Mouse (Mus musculus) effector memory CD4-positive, alpha-beta T cell, adult 7 months (primary cell): ENCODE measurements around the gene Gm3629. TPM values are rescaled to one million over a fixed set of nuclear protein-coding genes. Genes with fewer than 3 reads are reported as not detected.

ENCODE experiments used
- polyA plus RNA-seq: library from polyadenylated mRNA; unstranded; fragments of 100-300 nt; shearing (Covaris generic); gene quantifications from one replicate; pipeline ENCODE4 v1.2.1, GENCODE M21; 2017

Gm3629 gene
- not detected for polyA plus RNA-seq

DNA sequence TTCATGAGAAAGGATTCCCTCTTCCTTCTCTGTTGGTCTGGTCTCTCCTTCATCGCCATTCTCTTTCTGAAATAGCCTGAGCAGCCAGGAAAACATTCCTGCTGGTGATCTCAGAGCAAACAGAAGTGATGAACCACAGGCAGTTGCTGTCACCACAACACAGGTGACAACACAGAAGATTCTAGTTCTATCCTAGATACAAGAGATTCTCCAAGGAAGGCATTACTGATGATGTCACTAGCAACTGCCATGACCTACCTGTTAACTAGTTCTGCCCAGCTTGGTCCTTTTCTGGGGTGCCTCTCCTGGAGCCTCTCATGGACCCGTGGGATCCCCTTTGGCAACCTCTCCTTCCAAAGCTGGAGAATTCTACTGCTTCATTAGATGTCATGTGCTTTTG, at the start of gene Gm3629:
Gene Gm3629, minus strand, starts transcription at position 101 of the 400 bp plus-strand sequence.

DNA sequence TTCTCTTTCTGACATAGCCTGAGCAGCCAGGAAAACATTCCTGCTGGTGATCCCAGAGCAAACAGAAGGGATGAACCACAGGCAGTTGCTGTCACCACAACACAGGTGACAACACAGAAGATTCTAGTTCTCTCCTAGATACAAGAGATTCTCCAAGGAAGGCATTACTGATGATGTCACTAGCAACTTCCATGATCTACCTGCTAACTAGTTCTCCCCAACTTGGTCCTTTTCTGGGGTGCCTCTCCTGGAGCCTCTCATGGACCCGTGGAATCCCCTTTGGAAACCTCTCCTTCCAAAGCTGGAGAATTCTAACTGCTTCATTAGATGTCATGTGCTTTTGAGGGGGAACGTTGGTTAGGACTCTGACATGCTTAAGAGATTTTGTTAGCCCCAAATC, 31.9 kb upstream of the Gm3629 start, which contains the start of gene Gm3460:
Gene Gm3460, minus strand, starts transcription at position 101 of the 400 bp plus-strand sequence.

DNA sequence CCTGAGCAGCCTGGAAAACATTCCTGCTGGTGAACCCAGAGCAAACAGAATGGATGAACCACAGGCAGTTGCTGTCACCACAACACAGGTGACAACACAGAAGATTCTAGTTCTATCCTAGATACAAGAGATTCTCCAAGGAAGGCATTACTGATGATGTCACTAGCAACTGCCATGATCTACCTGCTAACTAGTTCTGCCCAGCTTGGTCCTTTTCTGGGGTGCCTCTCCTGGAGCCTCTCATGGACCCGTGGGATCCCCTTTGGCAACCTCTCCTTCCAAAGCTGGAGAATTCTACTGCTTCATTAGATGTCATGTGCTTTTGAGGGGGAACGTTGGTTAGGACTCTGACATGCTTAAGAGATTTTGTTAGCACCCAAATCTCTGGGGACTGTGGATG, 53.2 kb downstream of the Gm3629 start, which contains the start of gene Gm8356:
Gene Gm8356, minus strand, starts transcription at position 101 of the 400 bp plus-strand sequence.

Other genes with a start within 250 kb of the Gm3629 start
- not detected for gene Gm3618, start 246.9 kb downstream of the Gm3629 start, polyA plus RNA-seq
- not detected for gene Gm16440, start 200.3 kb downstream of the Gm3629 start, polyA plus RNA-seq
- not detected for gene Gm3591, start 178.1 kb downstream of the Gm3629 start, polyA plus RNA-seq
- 0.39 TPM for gene Gm3594, start 146.0 kb downstream of the Gm3629 start, polyA plus RNA-seq
- not detected for gene Gm8356, start 53.3 kb downstream of the Gm3629 start, polyA plus RNA-seq
- gene Gm3460, start 31.8 kb upstream of the Gm3629 start, polyA plus RNA-seq = 1.2 TPM
- 0.29 TPM for gene Gm10251, start 93.6 kb upstream of the Gm3629 start, polyA plus RNA-seq
- not detected for gene Gm8050, start 129.6 kb upstream of the Gm3629 start, polyA plus RNA-seq
- 3.1 TPM for gene Gm3636, start 151.7 kb upstream of the Gm3629 start, polyA plus RNA-seq
- gene Gm8362, start 183.8 kb upstream of the Gm3629 start, polyA plus RNA-seq = 0.39 TPM
- gene Gm3642, start 249.7 kb upstream of the Gm3629 start, polyA plus RNA-seq = not detected